In genomic region chr7:112369046-112369445, GRCm38 (mm10) we compare ENCODE assay signal across 8 mouse cellular contexts. TPM values are rescaled to one million over a fixed set of nuclear protein-coding genes. Genes with fewer than 3 reads are reported as not detected.
DNase-seq lines count a peak whose midpoint lies in the region; ATAC-seq and TF ChIP-seq lines count a peak whose summit lies in the region.

No protein-coding gene starts in this region.

- H3K27me3 ChIP-seq in CH12.LX (replicated peaks), result peaks cover 25% of the 10 kb centered on the region
- no peaks in the 10 kb centered on the region for H3K27me3 ChIP-seq in heart, embryonic 14.5 days (ENCODE audit: control insufficient read depth, insufficient read depth, low read length)

- H3K36me3 ChIP-seq in CH12.LX (replicated peaks in 1 of 2; ENCODE audit: control insufficient read depth in 1 of 2, insufficient read depth in 1 of 2, low read length in 1 of 2), result no peaks in the 10 kb centered on the region
- H3K36me3 ChIP-seq in heart, embryonic 14.5 days (ENCODE audit: control insufficient read depth, insufficient read depth, low read length), result peaks cover 15% of the 10 kb centered on the region; the same call in 1 of the 2 replicates

- peak; percentile 93 for TF ChIP-seq RAD21 in CH12.LX (IDR thresholded peaks at IDR 0.05; ENCODE audit: low read depth, low read length)

- H3K9ac ChIP-seq in CH12.LX (ENCODE audit: insufficient read depth, low read depth), result no peak overlapping the region
- no peak overlapping the region for H3K9ac ChIP-seq in heart, embryonic 14.5 days (ENCODE audit: low read length)

- dilution Hi-C loops in CH12.LX (cut with MboI; ENCODE audit: extremely low pct_ligation_motif_present, extremely low pct_unique_long_range_greater_than_20kb, low sequenced_read_pairs), result no loop called here

- ATAC-seq in erythroblast, adult 5-6 weeks (replicated peaks; ENCODE audit: low FRiP score, poor library complexity, severe bottlenecking), result peak; percentile 69; the same call in 1 of the 2 replicates
- 0 out of 2 replicates have a peak, but pooled peaks have one; percentile 24 for ATAC-seq in heart, embryonic 14.5 days (ENCODE audit: insufficient number of reproducible peaks, insufficient read depth, low FRiP score, low read depth)

- H3K4me3 ChIP-seq in CH12.LX (replicated peaks in 1 of 3; ENCODE audit: low read depth in 2 of 3, low read length in 2 of 3, poor library complexity in 1 of 3), result no peak overlapping the region
- no peak overlapping the region for H3K4me3 ChIP-seq in bone marrow macrophage, adult 2 months (ENCODE audit: insufficient read depth, low read length)
- no peak overlapping the region for H3K4me3 ChIP-seq in heart, embryonic 14.5 days (ENCODE audit: control insufficient read depth in 1 of 2, insufficient read depth in 1 of 2, low read depth in 1 of 2, low read length in 2 of 2)

- TF ChIP-seq EP300 in CH12.LX (IDR thresholded peaks at IDR 0.05; ENCODE audit: low read length), result no peak

- in situ Hi-C loops in CH12.LX (cut with MboI; ENCODE audit: low pct_ligation_motif_present, low pct_unique_long_range_greater_than_20kb, low sequenced_read_pairs), result no loop called here

- peak; percentile 80 for DNase-seq in CH12.LX (ENCODE audit: extremely low read depth)
- peak; percentile 86 to 92 for DNase-seq in kidney, postnatal 36 days
- peak; percentile 80 to 86 for DNase-seq in lung, adult 18-20 months
- DNase-seq in ovary, postnatal 36 days (ENCODE audit: low spot score), result peak; percentile 82
- DNase-seq in thymus, postnatal 10 days (ENCODE audit: low spot score in 2 of 2), result peak; percentile 48 to 81

- WGBS in heart, embryonic 14.5 days, result 33% methylated on average over 2 of the region's 2 CpGs

- no peak for TF ChIP-seq POLR2A in CH12.LX (IDR thresholded peaks at IDR 0.05; ENCODE audit: low read depth, low read length)
- no peak for TF ChIP-seq POLR2A in bone marrow macrophage, adult 2 months (IDR thresholded peaks at IDR 0.05; ENCODE audit: borderline replicate concordance, low read depth, low read length)

- no peak overlapping the region for H3K27ac ChIP-seq in CH12.LX (ENCODE audit: insufficient read depth, low read depth)
- no peak overlapping the region for H3K27ac ChIP-seq in bone marrow macrophage, adult 2 months (ENCODE audit: insufficient read depth, low read depth, low read length)
- H3K27ac ChIP-seq in heart, embryonic 14.5 days (replicated peaks in 1 of 2; ENCODE audit: control insufficient read depth in 1 of 2, insufficient read depth in 1 of 2, low read depth in 2 of 2, low read length in 2 of 2), result no peak overlapping the region; a peak in 1 of 4 replicates

- no peaks in the 10 kb centered on the region; a peak in 1 of 4 replicates for H3K4me1 ChIP-seq in CH12.LX (ENCODE audit: control insufficient read depth in 1 of 2, insufficient read depth in 2 of 2)
- peaks cover 3% of the 10 kb centered on the region; the same call in 1 of the 2 replicates for H3K4me1 ChIP-seq in bone marrow macrophage, adult 2 months (ENCODE audit: control insufficient read depth, insufficient read depth, low read length)
- H3K4me1 ChIP-seq in heart, embryonic 14.5 days (ENCODE audit: control insufficient read depth in 2 of 2, insufficient read depth in 2 of 2, low read length in 2 of 2), result peaks cover 5 to 22% of the 10 kb centered on the region in 2 experiments

- TF ChIP-seq CTCF in CH12.LX (conservative IDR thresholded peaks at IDR 0.05 in 1 of 2, IDR thresholded peaks at IDR 0.05 in 1 of 2; ENCODE audit: low read depth in 2 of 2, low read length in 2 of 2), result peak; percentile 62 to 94
- peak; percentile 87 for TF ChIP-seq CTCF in bone marrow macrophage, adult 2 months (IDR thresholded peaks at IDR 0.05; ENCODE audit: low read depth, low read length)

- H3K4me2 ChIP-seq in CH12.LX (ENCODE audit: insufficient read depth, low read depth, poor library complexity, severe bottlenecking), result no peak overlapping the region
- no peak overlapping the region for H3K4me2 ChIP-seq in heart, embryonic 14.5 days (ENCODE audit: low read length)

- no peaks in the 10 kb centered on the region for H3K9me3 ChIP-seq in CH12.LX (replicated peaks; ENCODE audit: low read length)
- no peaks in the 10 kb centered on the region for H3K9me3 ChIP-seq in heart, embryonic 14.5 days (ENCODE audit: control insufficient read depth, low read length)

- no peaks in the 10 kb centered on the region for H3K79me2 ChIP-seq in CH12.LX (replicated peaks; ENCODE audit: control insufficient read depth, extremely low read depth, insufficient read depth, poor library complexity, severe bottlenecking)

TF ChIP-seq in CH12.LX, 34 proteins besides CTCF, POLR2A, EP300 and RAD21:
- TF ChIP-seq E2F4 (IDR thresholded peaks at IDR 0.05; ENCODE audit: insufficient replicate concordance, low read depth, low read length), result no peak
- no peak for TF ChIP-seq RCOR1 (conservative IDR thresholded peaks at IDR 0.05; ENCODE audit: low read depth, low read length)
- TF ChIP-seq ZC3H11A (IDR thresholded peaks at IDR 0.05; ENCODE audit: low read depth, low read length), result peak; percentile 37; the same call in 1 of the 2 replicates
- no peak for TF ChIP-seq IRF4 (IDR thresholded peaks at IDR 0.05; ENCODE audit: low read depth, low read length)
- no peak for TF ChIP-seq GABPA (IDR thresholded peaks at IDR 0.05; ENCODE audit: insufficient replicate concordance, low read depth, low read length)
- 0 out of 2 replicates have a peak, but pooled peaks have one; percentile 19 for TF ChIP-seq MYC (IDR thresholded peaks at IDR 0.05; ENCODE audit: low read depth, low read length)
- peak; percentile 76 for TF ChIP-seq SMC3 (IDR thresholded peaks at IDR 0.05; ENCODE audit: low read depth, low read length)
- no peak for TF ChIP-seq CHD2 (IDR thresholded peaks at IDR 0.05; ENCODE audit: low read length)
- no peak for TF ChIP-seq ETS1 (conservative IDR thresholded peaks at IDR 0.05; ENCODE audit: low read depth, low read length)
- TF ChIP-seq USF1 (IDR thresholded peaks at IDR 0.05; ENCODE audit: low read depth, low read length), result no peak
- no peak for TF ChIP-seq HCFC1 (IDR thresholded peaks at IDR 0.05; ENCODE audit: low read depth, low read length)
- TF ChIP-seq MAX (IDR thresholded peaks at IDR 0.05; ENCODE audit: low read length), result no peak
- TF ChIP-seq MAZ (IDR thresholded peaks at IDR 0.05; ENCODE audit: low read depth, low read length), result 0 out of 2 replicates have a peak, but pooled peaks have one; percentile 34
- no peak for TF ChIP-seq USF2 (conservative IDR thresholded peaks at IDR 0.05; ENCODE audit: low read depth, low read length)
- no peak for TF ChIP-seq ZMIZ1 (IDR thresholded peaks at IDR 0.05; ENCODE audit: low read depth, low read length)
- TF ChIP-seq NELFE (IDR thresholded peaks at IDR 0.05; ENCODE audit: low read depth, low read length), result peak; percentile 27; the same call in 1 of the 2 replicates
- no peak for TF ChIP-seq PAX5 (IDR thresholded peaks at IDR 0.05; ENCODE audit: low read length)

RNA-seq across cellular contexts. Expression of gene Parva, which starts 58.3 kb away (rescaled TPM):
- total RNA-seq in CH12.LX (2012; rRNA removed) (0.08 TPM in 1 of 2 replicates, not detected in the other), CH12.LX (2014; rRNA removed) (0.15 and 0.24 TPM in 2 replicates)
- 0.89 and 1.1 TPM in 2 replicates for polyA plus RNA-seq in CH12.LX (2012; ENCODE audit: insufficient read length, low read depth)
- polyA plus RNA-seq in bone marrow macrophage, adult 2 months (2012; ENCODE audit: insufficient read depth, insufficient read length, missing spikeins), result 0.71 and 0.91 TPM in 2 replicates
- total RNA-seq in erythroblast, adult 5-6 weeks (2015; ENCODE audit: low replicate concordance), result not detected in 2 replicates
- not detected in 2 replicates for total RNA-seq in erythroblast, adult 5-6 weeks (2017; ENCODE audit: low replicate concordance)
- polyA plus RNA-seq in heart, embryonic 14.5 days (2014; fragmentation: Nextera tagmentation; extraction: Ambion mirVana), result 78.5 and 79.1 TPM in 2 replicates

Comparison
In these comparisons a context has a peak if more than half of its experiments do, and no peak if none do; other contexts are left out.
1. RNA of gene Parva, which starts 58.3 kb away (polyA plus RNA-seq): 78.5 to 79.1 TPM in heart, embryonic 14.5 days; 0.89 to 1.1 TPM in CH12.LX and 0.71 to 0.91 TPM in bone marrow macrophage, adult 2 months; every median in the first group is over 10 times any median in the second.
2. Peak in every context shown above with its lines, with median percentiles within 50 percentile points of each other: DNase-seq.